Mouse (Mus musculus): ENCODE measurements at regions not wholly inside any gene's neighbourhood (a gene's known extent, or its start where the extent isn't known, plus 50 kb on each side); places are given as distances from the start of the nearest gene placed in this dataset.

DNA sequence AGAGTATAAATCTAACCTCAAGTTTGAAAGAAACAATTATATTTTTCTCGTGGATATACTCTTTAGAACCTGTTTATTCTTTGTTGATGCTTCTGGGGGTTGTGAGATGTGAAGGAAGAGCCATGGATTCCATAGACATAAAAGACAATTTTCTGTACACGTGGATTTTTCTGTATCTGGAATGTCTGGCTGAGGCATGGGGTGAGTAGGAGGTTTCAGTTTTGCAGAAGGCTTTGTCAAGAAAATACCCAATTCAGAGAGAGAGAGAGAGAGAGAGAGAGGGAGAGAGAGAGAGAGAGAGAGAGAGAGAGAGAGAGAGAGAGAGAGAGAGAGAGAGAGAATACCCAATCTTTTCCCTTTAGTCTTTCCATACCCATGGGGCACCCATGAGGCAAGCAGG lies 315.0 kb upstream of the Xylt1 start:
- H3K27me3 ChIP-seq, result no peaks in the 10 kb centered on the region
- H3K9ac ChIP-seq (replicated peaks), result no peak overlapping the region
- no peak overlapping the region for H3K4me2 ChIP-seq (replicated peaks)
- no peaks in the 10 kb centered on the region for H3K9me3 ChIP-seq
- 73% methylated on average over 2 of the region's 2 CpGs for WGBS
- H3K4me1 ChIP-seq, result no peaks in the 10 kb centered on the region
- no peaks in the 10 kb centered on the region for H3K36me3 ChIP-seq
- H3K27ac ChIP-seq (replicated peaks), result no peak overlapping the region
- ATAC-seq (ENCODE audit: low FRiP score, low read depth), result no peak
- no peak overlapping the region for H3K4me3 ChIP-seq

DNA sequence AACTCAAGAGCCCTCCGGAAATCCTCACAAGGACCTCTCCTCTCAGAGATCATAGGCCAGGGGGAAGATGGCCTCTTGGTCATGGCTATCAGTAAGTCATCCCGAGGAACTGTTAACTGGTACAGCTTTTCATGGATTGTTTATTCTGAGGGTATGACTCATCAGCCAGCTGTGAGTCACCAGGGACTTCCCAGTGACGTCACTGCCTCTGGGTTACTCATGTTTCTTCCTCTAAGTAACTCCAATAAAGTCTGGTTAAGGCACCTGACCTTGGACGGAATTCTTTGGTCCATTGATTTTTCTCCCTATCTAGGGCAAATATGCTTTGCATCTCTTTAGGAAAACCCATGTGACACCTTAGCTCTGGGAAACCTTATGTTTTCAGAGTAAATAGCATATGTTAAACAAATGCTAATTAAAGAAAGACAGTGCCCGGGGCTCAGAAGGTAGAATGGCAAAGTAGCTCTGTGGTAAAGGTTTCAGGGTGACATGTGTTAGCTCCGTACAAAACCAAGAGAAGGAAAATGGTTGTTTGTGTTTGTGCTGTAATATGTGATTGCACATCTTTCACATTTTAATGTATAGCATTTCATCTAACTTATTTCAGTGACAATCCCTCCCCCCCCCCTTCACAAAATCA lies 289.7 kb upstream of the Xylt1 start:
- Histone ChIP-seq H3K9ac (replicated peaks) (no peak overlapping the region), H3K27me3 (no peaks in the 10 kb centered on the region), H3K27ac (replicated peaks) (no peak overlapping the region), H3K4me2 (replicated peaks) (no peak overlapping the region), H3K4me1 (no peaks in the 10 kb centered on the region), H3K4me3 (no peak overlapping the region), H3K36me3 (no peaks in the 10 kb centered on the region), H3K9me3 (no peaks in the 10 kb centered on the region)
- 72% methylated on average over 6 of the region's 6 CpGs for WGBS
- ATAC-seq (ENCODE audit: low FRiP score, low read depth), result no peak

DNA sequence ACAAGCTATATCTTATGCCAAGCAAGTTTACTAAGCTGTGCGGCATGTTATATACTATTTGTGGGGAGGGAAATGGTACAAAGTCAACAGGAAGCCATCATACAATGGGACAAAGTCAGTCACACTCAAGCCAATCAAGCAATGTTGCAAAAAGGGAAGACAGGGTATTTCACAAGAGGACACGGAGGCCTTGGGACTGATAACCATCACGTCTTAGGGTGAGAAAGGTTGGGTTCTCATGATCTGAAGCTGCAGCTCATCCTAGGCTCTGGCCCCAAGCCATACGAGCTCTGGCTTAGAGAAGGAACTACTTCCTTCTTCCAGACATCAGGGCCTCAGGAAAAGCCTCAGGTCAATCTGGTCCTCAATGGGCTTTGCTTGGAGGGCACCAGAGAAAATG lies 287.9 kb upstream of the Xylt1 start:
- Histone ChIP-seq H3K27me3 (no peaks in the 10 kb centered on the region), H3K9me3 (no peaks in the 10 kb centered on the region), H3K4me1 (no peaks in the 10 kb centered on the region), H3K27ac (replicated peaks) (no peak overlapping the region), H3K9ac (replicated peaks) (no peak overlapping the region), H3K4me2 (replicated peaks) (no peak overlapping the region), H3K36me3 (no peaks in the 10 kb centered on the region), H3K4me3 (no peak overlapping the region)
- 83% methylated on average over 4 of the region's 4 CpGs for WGBS
- no peak for ATAC-seq (ENCODE audit: low FRiP score, low read depth)

DNA sequence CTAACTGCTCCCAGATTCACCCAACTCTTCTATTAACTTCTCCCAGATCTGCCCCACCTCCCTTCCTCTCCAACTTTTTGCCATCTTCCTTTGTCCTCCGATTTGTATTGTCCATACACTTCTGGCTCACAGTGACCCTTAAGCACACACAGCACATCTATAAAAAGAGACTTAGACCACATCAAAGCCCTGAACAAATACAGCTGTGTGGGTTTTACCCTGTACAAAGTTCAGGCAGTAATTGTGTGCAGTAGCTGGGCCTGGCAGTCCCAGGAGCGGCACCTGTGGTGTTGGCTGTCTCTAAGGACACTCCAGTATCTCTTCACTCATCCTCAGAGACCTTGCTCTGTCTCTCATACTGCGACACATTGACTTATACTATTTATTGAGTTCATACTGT lies 283.2 kb upstream of the Xylt1 start:
- ATAC-seq (ENCODE audit: low FRiP score, low read depth), result no peak
- no peak overlapping the region for H3K9ac ChIP-seq (replicated peaks)
- no peak overlapping the region for H3K27ac ChIP-seq (replicated peaks)
- no peaks in the 10 kb centered on the region for H3K27me3 ChIP-seq
- H3K4me1 ChIP-seq, result no peaks in the 10 kb centered on the region
- no peak overlapping the region for H3K4me2 ChIP-seq (replicated peaks)
- 57% methylated on average over 3 of the region's 3 CpGs for WGBS
- H3K9me3 ChIP-seq, result no peaks in the 10 kb centered on the region
- H3K36me3 ChIP-seq, result no peaks in the 10 kb centered on the region
- no peak overlapping the region for H3K4me3 ChIP-seq

DNA sequence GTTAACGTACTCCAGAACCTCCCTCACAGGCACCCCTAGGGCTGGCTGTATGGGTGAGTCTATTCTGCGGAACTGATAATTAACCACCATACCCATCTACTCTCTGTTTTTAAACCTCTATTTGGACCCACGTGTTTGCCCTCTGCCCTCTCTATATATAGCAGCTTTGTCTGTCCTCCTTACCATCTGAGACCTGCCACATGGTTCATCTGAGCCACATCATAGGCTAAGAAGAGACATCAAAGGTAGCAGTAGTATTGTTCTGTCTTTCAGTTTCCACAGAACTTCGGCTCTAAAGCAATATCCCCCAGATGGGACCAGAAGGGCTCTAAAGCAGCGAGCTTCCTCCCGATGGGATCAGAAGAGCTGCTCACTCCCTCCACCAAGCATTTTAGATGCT lies 281.7 kb upstream of the Xylt1 start:
- Histone ChIP-seq H3K4me3 (no peak overlapping the region), H3K9ac (replicated peaks) (no peak overlapping the region), H3K4me2 (replicated peaks) (no peak overlapping the region), H3K27ac (replicated peaks) (no peak overlapping the region), H3K4me1 (no peaks in the 10 kb centered on the region), H3K9me3 (no peaks in the 10 kb centered on the region), H3K36me3 (no peaks in the 10 kb centered on the region), H3K27me3 (no peaks in the 10 kb centered on the region)
- 75% methylated on average over 6 of the region's 6 CpGs for WGBS
- no peak for ATAC-seq (ENCODE audit: low FRiP score, low read depth)

DNA sequence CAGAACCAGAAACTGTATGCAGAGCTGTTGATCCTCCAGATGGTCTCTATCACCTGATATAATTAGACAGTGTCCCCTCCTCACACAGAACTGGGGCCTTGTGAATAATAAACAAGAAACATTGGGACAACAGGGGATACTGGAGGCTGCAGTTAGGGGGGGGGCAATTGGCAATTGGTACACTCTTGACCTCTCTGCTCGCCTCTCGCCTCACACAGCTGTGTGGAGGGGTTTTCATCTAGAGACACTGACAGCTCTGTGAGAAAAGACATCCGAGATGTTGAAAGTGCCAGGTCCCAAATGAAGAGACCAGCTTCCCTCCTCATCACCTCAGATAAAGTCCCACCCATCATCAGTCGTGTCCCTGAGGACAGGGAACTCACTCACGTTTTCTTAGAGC lies 277.7 kb upstream of the Xylt1 start:
- ATAC-seq (ENCODE audit: low FRiP score, low read depth), result no peak
- no peaks in the 10 kb centered on the region for H3K36me3 ChIP-seq
- H3K4me3 ChIP-seq, result no peak overlapping the region
- no peak overlapping the region for H3K4me2 ChIP-seq (replicated peaks)
- H3K4me1 ChIP-seq, result no peaks in the 10 kb centered on the region
- no peaks in the 10 kb centered on the region for H3K27me3 ChIP-seq
- no peak overlapping the region for H3K27ac ChIP-seq (replicated peaks)
- no peak overlapping the region for H3K9ac ChIP-seq (replicated peaks)
- WGBS, result 80% methylated on average over 5 of the region's 5 CpGs
- no peaks in the 10 kb centered on the region for H3K9me3 ChIP-seq

DNA sequence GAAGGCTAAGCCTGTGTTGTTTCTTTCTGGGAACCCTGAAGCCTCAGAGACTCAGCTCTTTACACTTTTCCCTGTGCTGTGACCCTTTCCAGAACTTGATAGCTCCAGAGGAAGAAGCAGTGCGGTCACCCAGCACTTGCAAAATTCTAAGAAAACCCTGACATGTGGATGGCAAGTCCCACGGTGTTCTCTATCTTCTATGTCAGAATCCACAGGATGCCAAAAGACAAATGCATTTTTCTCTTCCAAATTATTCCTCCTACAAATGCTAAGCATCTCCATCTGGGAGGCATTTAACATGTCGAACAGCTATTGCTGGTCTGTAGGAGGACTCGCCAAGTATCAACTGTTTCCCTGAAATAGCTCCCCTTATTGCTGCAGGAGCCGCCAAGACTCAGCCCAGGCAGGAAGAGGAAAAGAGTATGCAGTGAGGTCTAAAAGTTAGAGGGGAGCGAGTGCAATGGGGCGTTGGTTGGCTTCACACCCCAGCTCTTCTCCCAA lies 274.0 kb upstream of the Xylt1 start:
- Histone ChIP-seq H3K9me3 (no peaks in the 10 kb centered on the region), H3K27me3 (no peaks in the 10 kb centered on the region), H3K4me3 (no peak overlapping the region), H3K4me2 (replicated peaks) (no peak overlapping the region), H3K9ac (replicated peaks) (no peak overlapping the region), H3K27ac (replicated peaks) (no peak overlapping the region), H3K36me3 (no peaks in the 10 kb centered on the region), H3K4me1 (no peaks in the 10 kb centered on the region)
- ATAC-seq (ENCODE audit: low FRiP score, low read depth), result no peak
- WGBS, result 93% methylated on average over 7 of the region's 7 CpGs

DNA sequence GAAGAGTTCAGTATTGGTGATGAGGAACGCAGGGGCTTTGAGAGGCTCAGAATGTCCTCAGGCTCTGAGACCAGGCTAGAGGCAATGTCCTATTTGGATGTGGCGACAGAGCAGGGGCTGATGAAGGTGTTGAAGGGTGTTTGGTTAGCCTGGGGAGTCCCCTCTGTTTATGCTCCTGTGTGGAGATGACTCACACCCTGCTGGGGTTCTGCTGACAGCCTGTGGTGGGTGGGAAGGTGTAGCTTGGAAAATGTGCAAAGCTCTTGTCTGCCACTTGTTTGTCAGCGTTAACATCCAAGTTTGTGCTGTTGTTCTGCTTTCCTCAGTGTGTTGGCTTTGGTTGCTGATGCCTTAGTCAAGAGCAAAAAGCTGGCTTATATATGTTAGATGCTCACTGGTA lies 272.4 kb upstream of the Xylt1 start:
- 86% methylated on average over 3 of the region's 3 CpGs for WGBS
- no peaks in the 10 kb centered on the region for H3K4me1 ChIP-seq
- ATAC-seq (ENCODE audit: low FRiP score, low read depth), result no peak
- no peak overlapping the region for H3K9ac ChIP-seq (replicated peaks)
- no peaks in the 10 kb centered on the region for H3K27me3 ChIP-seq
- H3K9me3 ChIP-seq, result no peaks in the 10 kb centered on the region
- no peak overlapping the region for H3K4me3 ChIP-seq
- no peak overlapping the region for H3K4me2 ChIP-seq (replicated peaks)
- no peak overlapping the region for H3K27ac ChIP-seq (replicated peaks)
- H3K36me3 ChIP-seq, result no peaks in the 10 kb centered on the region

DNA sequence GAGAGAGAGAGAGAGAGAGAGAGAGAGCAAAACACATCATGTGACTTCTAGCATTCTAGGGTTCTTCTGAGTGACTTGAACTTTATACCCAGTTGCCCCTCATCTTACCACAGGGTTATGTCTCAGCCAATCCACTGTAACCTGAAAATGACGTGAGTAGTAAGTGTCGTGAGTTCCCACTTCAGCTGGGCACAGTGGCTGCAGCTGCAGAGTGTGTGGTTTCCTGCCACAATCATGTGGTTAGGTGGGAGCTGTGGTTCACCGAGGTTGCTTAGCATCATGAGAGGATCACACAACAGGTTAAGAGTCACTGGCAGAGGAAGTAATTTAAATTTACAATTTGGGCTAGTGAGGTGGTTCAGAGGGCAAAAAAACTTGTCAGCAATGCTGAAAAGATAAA lies 253.1 kb upstream of the Xylt1 start:
- H3K27ac ChIP-seq (replicated peaks), result no peak overlapping the region
- WGBS, result 81% methylated on average over 3 of the region's 3 CpGs
- no peak overlapping the region for H3K9ac ChIP-seq (replicated peaks)
- ATAC-seq (ENCODE audit: low FRiP score, low read depth), result no peak
- no peak overlapping the region for H3K4me2 ChIP-seq (replicated peaks)
- H3K4me1 ChIP-seq, result no peaks in the 10 kb centered on the region
- no peaks in the 10 kb centered on the region for H3K9me3 ChIP-seq
- H3K36me3 ChIP-seq, result no peaks in the 10 kb centered on the region
- no peak overlapping the region for H3K4me3 ChIP-seq
- no peaks in the 10 kb centered on the region for H3K27me3 ChIP-seq

DNA sequence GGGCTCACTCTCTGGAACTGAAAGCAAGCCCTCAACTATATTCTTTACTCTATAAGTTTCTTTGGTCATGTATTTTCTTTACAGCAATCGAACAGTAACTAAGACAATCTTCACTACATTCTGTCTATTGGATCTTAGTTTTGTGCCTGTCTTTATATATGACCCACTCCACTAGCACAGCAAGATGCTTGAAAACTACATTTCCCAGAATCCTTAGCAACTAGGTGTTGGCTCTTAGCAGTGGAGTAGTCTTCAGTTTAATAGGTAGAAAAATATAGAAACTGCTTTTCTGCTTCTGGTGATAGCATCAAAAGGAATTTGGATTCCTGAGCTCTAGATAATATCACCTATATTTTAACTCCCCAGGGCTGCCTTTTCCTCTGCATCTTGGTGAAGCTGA lies 245.9 kb upstream of the Xylt1 start:
- ATAC-seq (ENCODE audit: low FRiP score, low read depth), result no peak
- 89% methylated on average over 1 of the region's 1 CpGs for WGBS
- no peaks in the 10 kb centered on the region for H3K9me3 ChIP-seq

DNA sequence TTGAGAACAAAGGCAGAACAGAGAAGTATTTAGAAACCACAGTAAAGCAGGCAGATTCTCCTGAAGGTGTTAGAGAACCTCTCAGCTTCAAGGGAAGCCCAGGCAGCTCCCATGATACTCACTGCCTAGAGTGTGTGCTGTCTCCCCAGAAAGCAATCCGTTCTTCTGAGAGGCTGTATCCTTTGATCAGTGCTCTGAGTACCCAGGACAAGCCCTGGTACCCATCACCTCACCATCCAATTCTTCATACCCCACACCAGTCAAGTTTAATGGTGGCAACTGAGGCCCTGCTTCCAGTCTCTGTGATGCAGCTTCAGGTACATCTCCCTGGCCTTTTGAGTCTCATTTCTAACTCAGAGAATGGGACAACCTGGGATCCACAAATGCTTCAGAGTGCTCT lies 242.1 kb upstream of the Xylt1 start:
- no peak for ATAC-seq (ENCODE audit: low FRiP score, low read depth)
- Histone ChIP-seq H3K36me3 (no peaks in the 10 kb centered on the region), H3K27ac (replicated peaks) (peak overlapping the region; percentile 30; the same call in 1 of the 2 replicates), H3K9me3 (no peaks in the 10 kb centered on the region), H3K4me1 (peaks cover 34% of the 10 kb centered on the region), H3K4me3 (no peak overlapping the region), H3K4me2 (replicated peaks) (no peak overlapping the region), H3K27me3 (no peaks in the 10 kb centered on the region), H3K9ac (replicated peaks) (no peak overlapping the region)
- 73% methylated on average over 1 of the region's 1 CpGs for WGBS

More for the DNA sequence above, 245.9 kb upstream of the Xylt1 start:
- no peak overlapping the region for H3K9ac ChIP-seq (replicated peaks)
- H3K27me3 ChIP-seq, result no peaks in the 10 kb centered on the region
- H3K4me3 ChIP-seq, result no peak overlapping the region
- H3K4me1 ChIP-seq, result peaks cover 15% of the 10 kb centered on the region
- H3K4me2 ChIP-seq (replicated peaks), result no peak overlapping the region
- H3K36me3 ChIP-seq, result no peaks in the 10 kb centered on the region
- no peak overlapping the region for H3K27ac ChIP-seq (replicated peaks)

DNA sequence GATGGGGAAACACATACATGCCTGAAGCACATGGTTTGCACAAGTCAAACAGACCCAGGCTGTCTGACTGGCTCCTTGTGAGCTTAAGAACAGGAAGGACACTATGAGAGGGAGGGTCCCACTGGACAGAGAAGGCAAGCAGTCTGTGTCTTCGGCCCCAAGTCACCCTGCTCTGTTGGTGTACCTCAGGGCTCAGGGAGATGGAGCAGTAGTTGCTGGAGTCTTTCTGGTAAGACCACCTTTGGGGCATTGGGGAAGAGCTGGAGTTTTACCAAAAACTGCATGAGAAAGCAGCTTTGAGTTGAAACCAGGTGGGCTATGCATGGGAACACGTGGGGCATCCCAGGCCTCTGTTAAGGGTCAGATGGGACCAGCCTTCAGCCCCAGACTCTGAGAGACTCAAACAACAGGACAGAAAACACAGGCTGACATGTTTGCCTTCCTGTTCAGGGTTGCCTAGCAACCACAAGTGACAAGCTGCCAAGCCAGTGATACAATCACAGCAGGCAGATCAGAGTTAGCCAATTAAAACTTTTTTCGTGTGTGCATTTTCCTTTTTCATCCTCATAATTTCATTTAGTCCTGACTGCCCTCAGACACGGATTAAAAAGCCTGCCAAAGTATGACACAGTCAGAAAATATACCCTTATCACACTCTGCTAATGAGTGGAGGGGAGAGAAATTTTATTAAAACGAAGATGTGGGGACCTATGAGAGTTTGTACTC lies 241.4 kb upstream of the Xylt1 start:
- Histone ChIP-seq H3K4me3 (no peak overlapping the region), H3K4me2 (replicated peaks) (peak overlapping the region; percentile 19; the same call in 1 of the 2 replicates), H3K36me3 (no peaks in the 10 kb centered on the region), H3K4me1 (peaks cover 34% of the 10 kb centered on the region), H3K9ac (replicated peaks) (no peak overlapping the region), H3K27ac (replicated peaks) (peak overlapping the region; percentile 52), H3K27me3 (no peaks in the 10 kb centered on the region), H3K9me3 (no peaks in the 10 kb centered on the region)
- WGBS, result 14% methylated on average over 5 of the region's 5 CpGs
- peak; percentile 90 for ATAC-seq (ENCODE audit: low FRiP score, low read depth)

DNA sequence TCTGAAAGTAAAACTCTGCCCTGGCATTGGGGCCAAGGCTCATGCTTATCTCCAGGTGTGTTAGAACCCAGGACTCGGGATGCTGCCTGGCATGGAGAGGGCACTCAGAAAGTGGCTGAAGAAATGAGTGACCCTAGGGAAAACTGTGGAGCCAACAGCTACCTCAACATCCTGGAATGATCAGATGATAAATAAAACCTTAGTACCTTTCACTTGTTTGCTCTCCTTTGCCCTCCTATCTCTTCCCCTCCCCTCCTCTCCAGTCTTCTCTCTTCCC lies 240.9 kb upstream of the Xylt1 start:
- Histone ChIP-seq H3K27me3 (no peaks in the 10 kb centered on the region), H3K9ac (replicated peaks) (no peak overlapping the region), H3K9me3 (no peaks in the 10 kb centered on the region), H3K27ac (replicated peaks) (peak overlapping the region; percentile 52), H3K36me3 (no peaks in the 10 kb centered on the region), H3K4me3 (no peak overlapping the region), H3K4me2 (replicated peaks) (peak overlapping the region; percentile 19; the same call in 1 of the 2 replicates), H3K4me1 (peaks cover 34% of the 10 kb centered on the region)
- WGBS, result 25% methylated on average over 1 of the region's 1 CpGs
- ATAC-seq (ENCODE audit: low FRiP score, low read depth), result no peak; the same call in 1 of the 2 replicates

All from midbrain, embryonic 12.5 days (tissue).